Mouse (Mus musculus) macrophage (primary cell): Measurements from ENCODE around the gene 9230102O04Rik. TPM values are rescaled to one million over a fixed set of nuclear protein-coding genes. Genes with fewer than 3 reads are reported as not detected.

Experiments used
- H3K27ac ChIP-seq: fragments of 350-480 bp; formaldehyde crosslinking; 2 replicates; pipeline ENCODE4 v1.9.0; 2021
- H3K36me3 ChIP-seq: fragments of 350-480 bp; formaldehyde crosslinking; 2 replicates; pipeline ENCODE4 v1.9.0; 2021; ENCODE audit errors: inconsistent target
- H3K4me3 ChIP-seq: fragments of 350-480 bp; formaldehyde crosslinking; 2 replicates; pipeline ENCODE4 v1.9.0; 2021; ENCODE audit errors: inconsistent target
- H3K79me2 ChIP-seq: fragments of 350-480 bp; formaldehyde crosslinking; 2 replicates; pipeline ENCODE4 v1.9.0; 2021; ENCODE audit errors: inconsistent target
- WGBS: methylation state at CpG from one replicate; pipeline ENCODE4 v1.1.7; 2026; ENCODE audit warnings: inconsistent platforms; ENCODE audit not compliant: missing documents; 5-methylcytosine and 5-hydroxymethylcytosine counted together
- polyA plus RNA-seq: library from polyadenylated mRNA; stranded (reverse); fragments of 250-400 nt; gene quantifications from 3 replicates; pipeline ENCODE4 v1.2.4, GENCODE M21; 2018; ENCODE audit warnings: inconsistent platforms

9230102O04Rik gene
- polyA plus RNA-seq, 1 experiment from 2014 or later: not detected

DNA sequence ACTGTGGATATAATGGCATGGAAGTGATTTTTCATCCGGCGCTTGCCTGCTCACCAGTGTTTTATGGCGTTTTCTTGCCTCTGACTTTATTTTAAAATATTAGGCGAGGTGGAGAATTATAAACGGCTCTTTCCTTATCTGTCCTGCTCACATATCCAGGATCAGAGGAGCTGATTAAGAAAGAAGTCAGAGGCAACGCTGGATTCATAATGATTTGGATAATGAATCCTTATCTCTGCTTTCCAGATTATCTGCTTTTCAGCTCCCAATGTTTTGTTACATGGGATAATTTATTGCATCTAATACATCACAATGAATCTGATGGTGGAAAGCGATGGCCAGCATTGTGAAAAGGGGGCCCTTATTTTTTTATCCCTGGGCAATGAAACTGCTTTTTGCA is 3.2 kb upstream of the 9230102O04Rik start:
- WGBS: 14% methylated on average over 7 of the region's 7 CpGs
- no peaks in the 10 kb centered on the region for H3K79me2 ChIP-seq
- no peak overlapping the region for H3K27ac ChIP-seq
- no peak overlapping the region for H3K4me3 ChIP-seq
- H3K36me3 ChIP-seq: no peaks in the 10 kb centered on the region

DNA sequence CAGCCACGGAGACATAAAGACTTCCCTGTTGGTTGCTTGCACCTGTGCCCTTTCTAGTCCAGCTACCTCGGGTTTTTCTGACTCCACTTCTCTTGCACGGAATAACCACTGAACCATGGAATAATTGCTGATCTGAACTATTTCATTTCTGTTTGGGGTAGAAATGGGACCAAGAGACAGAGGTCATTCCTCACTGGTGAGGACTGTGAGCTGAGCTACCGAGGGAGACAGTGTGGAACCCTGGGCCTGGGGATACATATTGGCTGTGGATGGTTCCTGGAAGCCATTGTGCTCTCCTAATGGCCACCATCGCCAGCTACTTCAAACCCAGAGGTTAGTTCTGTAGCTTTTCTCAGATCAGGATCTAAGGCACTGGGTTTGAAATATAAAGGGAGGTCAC is 1.6 kb upstream of the 9230102O04Rik start:
- no peaks in the 10 kb centered on the region for H3K36me3 ChIP-seq
- 8% methylated on average over 5 of the region's 5 CpGs for WGBS
- H3K79me2 ChIP-seq: no peaks in the 10 kb centered on the region
- no peak overlapping the region for H3K27ac ChIP-seq
- no peak overlapping the region for H3K4me3 ChIP-seq

DNA sequence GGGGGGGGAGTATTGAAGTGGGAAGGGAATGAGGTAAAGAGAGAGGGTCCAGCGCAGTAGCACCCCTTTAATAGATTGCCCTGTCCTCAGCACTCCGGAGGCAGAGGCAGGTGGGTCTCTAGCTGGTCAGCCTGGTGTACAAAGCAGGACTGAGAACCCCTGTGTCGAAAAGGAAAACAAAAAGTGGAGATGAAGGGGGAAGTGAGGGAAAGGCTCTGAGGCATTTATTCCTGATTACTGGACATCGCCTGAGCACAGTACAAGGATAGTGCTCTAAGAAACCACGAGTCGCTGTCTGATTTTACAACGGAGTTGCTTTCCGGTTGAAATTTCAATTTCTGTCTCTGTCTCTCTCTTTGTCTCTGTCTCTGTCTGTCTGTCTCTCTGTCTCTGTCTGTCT is 911 bp upstream of the 9230102O04Rik start:
- Histone ChIP-seq H3K79me2 (no peaks in the 10 kb centered on the region), H3K4me3 (no peak overlapping the region), H3K27ac (no peak overlapping the region), H3K36me3 (no peaks in the 10 kb centered on the region)
- 3% methylated on average over 7 of the region's 8 CpGs for WGBS

DNA sequence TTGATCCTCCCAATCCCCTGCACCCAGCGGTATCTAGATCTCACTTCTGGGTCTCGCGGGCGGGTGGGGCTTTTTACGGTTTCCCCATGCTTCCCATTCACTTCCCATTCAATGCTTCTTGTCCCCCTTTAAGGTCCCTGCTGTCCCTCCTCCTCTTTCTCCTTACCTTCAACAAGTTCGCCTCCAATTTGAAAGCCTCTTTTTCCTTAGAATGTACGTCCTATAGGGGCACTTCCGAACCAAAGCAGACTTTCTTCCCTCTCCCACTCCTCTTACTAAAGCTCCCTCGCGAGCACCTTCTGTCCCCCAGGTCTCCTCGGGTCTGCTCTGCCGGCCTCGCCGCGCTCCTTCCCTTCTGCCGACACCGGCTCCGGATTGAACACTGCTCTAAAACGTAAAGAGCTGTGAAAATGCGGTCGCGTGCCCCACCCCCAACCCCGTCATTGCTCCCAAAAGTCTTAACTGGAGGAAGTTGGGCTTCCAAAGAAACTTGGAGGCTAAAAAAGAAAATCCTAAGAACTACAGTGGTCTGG is 377 bp upstream of the 9230102O04Rik start, which contains the start of gene Gata3:
TSS of gene Gata3 (minus strand) at position 384 of the 533 bp plus-strand sequence.
- H3K36me3 ChIP-seq: no peaks in the 10 kb centered on the region
- no peak within 1 kb of the TSS for H3K27ac ChIP-seq
- peak within 1 kb of the TSS; percentile 20 for H3K4me3 ChIP-seq
- WGBS: 3% methylated on average over 23 of the region's 23 CpGs
- H3K79me2 ChIP-seq: no peaks in the 10 kb centered on the region

DNA sequence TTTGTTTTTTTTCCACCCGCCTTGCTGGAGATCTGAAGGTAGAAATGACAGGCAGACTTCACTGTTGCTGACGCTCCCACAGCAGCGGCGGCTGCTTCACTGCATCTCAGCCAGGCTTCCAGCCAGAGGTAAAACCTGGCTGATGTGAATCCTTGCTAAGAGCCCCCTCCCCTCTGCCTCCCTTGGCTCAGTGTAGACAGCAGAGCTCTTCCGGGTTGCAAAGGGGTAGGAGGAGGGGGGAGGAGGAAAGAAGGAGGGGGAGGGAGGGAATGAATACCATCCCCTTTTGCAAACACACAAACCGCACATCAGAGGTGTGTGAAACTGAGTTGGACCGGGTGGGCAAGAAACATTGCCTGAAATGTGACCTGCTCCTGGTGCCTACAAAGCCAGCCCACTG is 1.7 kb downstream of the 9230102O04Rik start:
- WGBS: 19% methylated on average over 6 of the region's 7 CpGs
- no peak overlapping the region for H3K4me3 ChIP-seq
- no peaks in the 10 kb centered on the region for H3K79me2 ChIP-seq
- H3K27ac ChIP-seq: no peak overlapping the region
- H3K36me3 ChIP-seq: no peaks in the 10 kb centered on the region

DNA sequence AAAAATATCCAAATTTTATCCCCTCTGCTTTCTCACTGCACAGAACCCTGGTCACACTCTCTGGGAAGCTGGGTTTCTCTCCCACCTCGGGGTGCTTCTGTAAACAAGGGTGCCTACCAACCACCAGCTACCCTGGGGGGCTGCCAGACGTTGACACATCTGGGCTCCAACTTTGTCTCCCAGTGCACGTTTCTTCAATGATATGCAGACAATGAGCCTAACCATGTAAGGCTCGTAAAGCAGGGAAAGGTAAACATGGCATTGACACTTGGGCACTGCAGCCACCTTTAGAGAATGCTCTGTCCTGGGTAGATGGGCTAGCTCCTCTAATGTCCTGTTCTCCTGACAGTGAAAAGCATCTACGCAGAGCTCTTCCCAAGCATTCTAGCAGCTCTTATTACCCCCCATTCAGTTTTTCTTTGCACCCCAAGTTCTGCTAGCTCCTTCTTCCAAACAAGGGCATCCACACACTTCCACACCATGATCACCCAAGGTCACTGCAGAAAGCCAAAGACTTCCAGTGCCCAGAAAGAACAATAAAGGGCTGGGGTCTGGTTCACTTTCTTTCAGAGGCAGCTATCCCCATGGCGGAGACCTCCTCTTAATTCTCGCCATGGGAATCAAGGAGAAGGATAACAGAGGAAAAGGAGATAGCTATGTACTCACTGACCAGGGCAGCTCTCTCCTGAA is 2.3 kb downstream of the 9230102O04Rik start:
- no peak overlapping the region for H3K27ac ChIP-seq
- H3K79me2 ChIP-seq: no peaks in the 10 kb centered on the region
- no peak overlapping the region for H3K4me3 ChIP-seq
- no peaks in the 10 kb centered on the region for H3K36me3 ChIP-seq
- 38% methylated on average over 7 of the region's 7 CpGs for WGBS

DNA sequence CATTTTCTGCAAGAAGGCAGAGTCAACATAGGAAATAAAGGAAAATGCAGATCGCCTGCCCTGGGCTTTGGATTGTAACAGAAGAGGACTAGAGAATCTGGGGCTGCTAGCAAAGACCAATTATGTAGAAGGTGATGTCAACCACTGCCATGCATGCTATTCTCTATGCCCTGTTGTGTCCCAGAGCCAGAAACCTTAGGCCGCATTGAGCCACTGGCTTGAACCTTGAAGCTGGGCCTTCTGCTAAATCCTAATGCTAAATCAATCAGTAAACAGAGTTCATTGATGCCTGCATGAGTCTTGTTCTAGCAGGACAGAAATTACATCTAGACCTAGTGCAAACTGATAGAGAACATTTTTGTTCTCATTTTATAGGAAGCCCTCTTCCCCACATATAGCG is 3.3 kb downstream of the 9230102O04Rik start:
- no peaks in the 10 kb centered on the region for H3K36me3 ChIP-seq
- WGBS: 79% methylated on average over 3 of the region's 3 CpGs

DNA sequence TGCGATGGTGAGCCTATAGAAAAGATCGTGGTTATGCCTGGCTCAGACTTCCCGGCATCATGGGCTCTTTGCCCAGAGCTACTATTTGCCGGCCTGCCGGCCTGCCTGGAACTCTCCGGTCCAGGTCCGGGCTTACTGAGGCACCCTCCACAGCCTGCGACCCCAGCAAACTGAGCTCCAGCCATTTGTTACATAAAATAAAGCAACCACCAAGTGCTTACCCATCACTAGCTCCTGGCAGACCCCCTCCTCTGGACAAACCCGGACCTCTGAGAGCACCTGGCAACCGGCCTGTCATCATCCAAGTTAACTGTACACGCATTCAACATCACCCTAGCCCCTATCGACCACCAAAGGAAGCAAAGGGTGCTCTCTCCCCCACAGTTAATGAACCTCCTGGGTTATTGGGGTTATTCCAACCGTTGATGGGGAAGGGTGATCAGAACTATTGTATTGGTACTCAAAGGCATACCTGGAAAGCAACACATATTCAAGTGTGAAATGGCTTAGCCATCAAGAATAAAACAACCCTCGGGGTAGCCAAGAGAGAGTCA is 4.0 kb downstream of the 9230102O04Rik start:
- 66% methylated on average over 13 of the region's 14 CpGs for WGBS
- no peak overlapping the region for H3K27ac ChIP-seq
- no peaks in the 10 kb centered on the region for H3K36me3 ChIP-seq
- H3K4me3 ChIP-seq: no peak overlapping the region
- H3K79me2 ChIP-seq: no peaks in the 10 kb centered on the region

More for the DNA sequence above, 3.3 kb downstream of the 9230102O04Rik start:
- Histone ChIP-seq H3K4me3 (no peak overlapping the region), H3K27ac (no peak overlapping the region), H3K79me2 (no peaks in the 10 kb centered on the region)

DNA sequence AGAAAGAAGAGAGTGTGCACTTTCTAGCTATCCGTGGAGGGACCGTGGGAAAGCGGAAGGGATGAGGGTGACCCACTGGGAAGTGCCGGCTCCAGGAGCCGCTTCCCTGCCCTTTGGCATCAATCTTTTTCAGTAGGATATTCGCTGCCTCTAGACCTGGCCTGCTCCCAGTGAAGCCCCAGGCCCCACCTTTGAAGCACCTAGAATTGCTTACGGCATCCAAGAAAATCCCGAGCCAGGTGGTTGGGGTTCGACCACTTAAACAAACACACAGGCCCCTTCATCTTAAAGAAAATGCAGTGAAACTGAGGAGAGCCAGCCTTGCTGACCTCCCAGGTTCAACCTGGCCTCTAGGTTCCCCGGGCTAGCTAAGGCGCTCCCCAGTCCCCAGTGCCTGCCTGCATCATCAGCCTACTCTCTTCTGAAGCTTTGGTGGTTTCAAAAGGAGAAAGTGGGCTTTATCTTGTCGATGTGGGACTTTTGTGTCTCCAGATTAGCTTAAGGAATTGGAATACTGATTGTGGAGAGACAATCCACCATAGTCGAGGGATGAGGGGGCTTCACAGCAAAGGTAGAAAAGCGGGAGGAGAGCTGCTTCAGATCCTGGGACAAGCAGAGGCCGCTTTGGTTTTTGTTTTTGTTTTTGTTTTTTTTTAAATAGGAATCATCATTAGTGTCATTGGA is 4.7 kb downstream of the 9230102O04Rik start:
- H3K27ac ChIP-seq: no peak overlapping the region
- no peaks in the 10 kb centered on the region for H3K36me3 ChIP-seq
- WGBS: 43% methylated on average over 15 of the region's 15 CpGs
- no peaks in the 10 kb centered on the region for H3K79me2 ChIP-seq
- H3K4me3 ChIP-seq: no peak overlapping the region

DNA sequence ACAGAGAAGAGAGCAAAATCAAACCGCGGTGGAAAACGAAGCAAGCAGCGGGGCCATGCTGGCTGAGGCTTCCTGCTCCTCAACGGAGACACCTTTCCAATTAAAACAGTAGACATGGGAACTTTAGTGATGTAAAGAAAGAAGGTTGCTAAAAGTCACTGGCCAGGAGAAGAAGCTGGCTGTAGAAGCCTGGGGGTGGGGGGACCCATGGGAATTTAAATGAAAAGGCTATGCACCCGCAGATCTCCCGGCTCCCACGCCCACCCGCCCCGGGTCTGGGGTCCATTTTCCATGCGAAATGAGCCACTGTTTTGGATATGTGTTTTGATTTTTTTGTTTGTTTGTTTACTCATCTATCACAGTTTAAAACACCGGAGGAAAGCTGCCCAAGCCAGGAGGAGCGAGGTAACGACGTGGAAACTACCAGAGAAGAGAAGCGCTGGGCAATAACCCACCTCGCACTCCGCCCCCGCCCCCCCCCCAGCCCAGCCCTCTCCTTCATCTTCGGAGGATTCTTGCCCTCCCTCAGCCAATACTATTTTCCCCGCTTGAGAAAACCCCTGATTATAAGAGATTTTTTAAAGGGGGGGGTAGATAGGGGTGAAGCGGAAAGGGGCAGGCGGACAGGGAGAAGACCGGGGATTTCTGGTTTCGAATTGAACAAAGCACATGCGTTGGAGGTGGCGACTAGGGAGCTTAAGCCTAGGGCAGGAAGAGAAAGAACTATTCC is 5.4 kb downstream of the 9230102O04Rik start:
- Histone ChIP-seq H3K36me3 (no peaks in the 10 kb centered on the region), H3K79me2 (no peaks in the 10 kb centered on the region), H3K4me3 (no peak overlapping the region), H3K27ac (no peak overlapping the region)
- 3% methylated on average over 18 of the region's 27 CpGs for WGBS

DNA sequence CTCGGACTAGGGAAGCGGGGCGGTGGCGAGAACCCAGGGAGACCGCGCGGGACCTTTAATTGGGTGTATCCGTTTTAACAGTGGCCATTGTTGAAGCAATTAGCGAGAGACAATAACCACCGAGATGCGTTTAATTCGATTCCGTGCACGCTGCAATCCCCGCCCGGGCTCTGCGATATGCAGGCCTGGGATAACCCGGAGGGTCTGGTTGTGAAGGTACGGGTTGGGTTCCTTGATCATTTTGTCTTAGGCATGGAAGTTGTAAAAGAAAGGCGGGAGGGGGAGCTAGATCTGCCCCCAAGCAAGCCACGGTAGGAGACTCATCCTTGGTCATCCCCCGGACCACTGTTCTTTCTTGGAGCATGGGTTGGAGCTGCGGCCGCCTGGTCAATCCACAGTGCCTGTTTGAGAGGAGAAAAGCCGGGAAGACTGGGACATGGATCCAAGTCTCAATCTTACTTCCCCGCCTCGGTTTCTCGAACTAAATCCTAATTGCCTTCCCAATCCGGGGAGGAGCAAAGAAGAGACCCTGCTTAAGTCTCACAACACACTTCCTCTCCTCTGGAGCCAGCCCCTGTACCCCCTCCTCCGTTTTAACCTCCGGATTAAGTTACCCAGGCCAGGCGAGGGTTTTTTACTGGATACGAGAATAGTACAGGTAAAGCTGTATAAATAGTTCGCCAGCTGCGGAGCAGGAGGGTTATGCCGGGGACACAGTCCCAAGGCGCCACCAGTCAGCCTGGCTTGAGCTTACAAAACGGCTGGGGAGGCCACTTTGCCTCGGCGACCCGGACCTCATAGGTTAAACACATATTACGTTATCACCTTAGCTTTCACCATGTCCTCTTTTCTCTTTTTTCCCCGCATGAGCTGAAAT is 6.2 kb downstream of the 9230102O04Rik start:
- 3% methylated on average over 43 of the region's 43 CpGs for WGBS
- no peak overlapping the region for H3K4me3 ChIP-seq

DNA sequence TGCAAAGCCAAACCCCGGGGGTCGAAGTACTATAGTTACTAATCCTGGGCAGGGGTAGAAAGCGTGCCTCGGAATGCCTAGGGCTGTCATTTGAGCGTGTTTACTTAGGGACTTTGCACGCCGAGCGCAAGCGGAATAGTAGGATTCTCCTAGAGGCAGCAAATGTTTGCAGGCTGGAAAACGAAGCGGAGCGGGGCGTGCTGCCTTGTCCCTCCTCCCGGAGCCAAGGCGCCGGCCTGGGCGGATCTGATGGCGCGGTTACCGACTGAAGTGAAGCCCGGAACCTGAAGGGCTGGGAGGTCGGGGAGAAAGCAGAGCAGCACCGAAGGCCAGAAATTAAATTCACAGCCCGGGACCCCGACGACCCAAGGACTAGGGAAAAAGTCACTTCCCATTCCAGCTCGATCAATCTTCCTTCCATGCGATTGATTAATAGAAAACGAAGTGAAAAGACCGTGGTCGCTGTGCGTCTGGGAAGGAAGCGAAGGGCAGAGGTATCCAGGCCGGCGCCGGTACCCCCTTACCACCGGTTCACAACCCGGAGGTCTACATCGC is 6.9 kb downstream of the 9230102O04Rik start:
- no peak overlapping the region for H3K4me3 ChIP-seq
- WGBS: 1% methylated on average over 39 of the region's 39 CpGs
- H3K79me2 ChIP-seq: no peaks in the 10 kb centered on the region

More for the DNA sequence above, 6.2 kb downstream of the 9230102O04Rik start:
- Histone ChIP-seq H3K27ac (no peak overlapping the region), H3K36me3 (no peaks in the 10 kb centered on the region), H3K79me2 (no peaks in the 10 kb centered on the region)

DNA sequence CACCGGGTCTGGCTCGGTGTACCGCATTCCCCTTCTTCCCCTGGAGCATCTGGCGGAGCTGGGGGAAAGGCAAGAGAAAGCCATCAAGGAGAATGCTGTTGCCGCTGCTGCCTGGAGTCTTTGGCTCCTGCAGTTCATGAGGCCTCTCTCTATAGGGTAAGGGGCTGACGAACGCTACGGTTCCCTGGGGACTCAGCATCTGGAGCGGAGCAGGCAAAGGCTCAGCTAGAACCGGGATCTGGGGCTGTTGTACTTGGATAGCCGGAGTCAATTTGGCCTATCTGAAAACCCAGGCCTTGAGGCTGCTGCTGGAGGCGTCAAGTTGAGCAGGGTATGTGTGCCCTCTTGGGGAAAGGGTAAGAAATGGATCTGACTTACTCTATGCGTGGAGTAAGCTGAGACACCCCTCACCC is 7.7 kb downstream of the 9230102O04Rik start:
- Histone ChIP-seq H3K36me3 (no peaks in the 10 kb centered on the region), H3K79me2 (no peaks in the 10 kb centered on the region), H3K27ac (no peak overlapping the region), H3K4me3 (no peak overlapping the region)
- 18% methylated on average over 13 of the region's 13 CpGs for WGBS

More for the DNA sequence above, 6.9 kb downstream of the 9230102O04Rik start:
- Histone ChIP-seq H3K36me3 (no peaks in the 10 kb centered on the region), H3K27ac (no peak overlapping the region)
